Mouse (Mus musculus): ENCODE measurements at regions not wholly inside any gene's neighbourhood (a gene's known extent, or its start where the extent isn't known, plus 50 kb on each side); places are given as distances from the start of the nearest gene placed in this dataset.
A peak's percentile ranks its signal among the peaks of the same experiment; 100 is the strongest.
"Not testable (repeated sequence)": the region's sequence is repeated elsewhere in the genome, so short reads cannot be mapped to it uniquely, and the experiment has no call there.

DNA sequence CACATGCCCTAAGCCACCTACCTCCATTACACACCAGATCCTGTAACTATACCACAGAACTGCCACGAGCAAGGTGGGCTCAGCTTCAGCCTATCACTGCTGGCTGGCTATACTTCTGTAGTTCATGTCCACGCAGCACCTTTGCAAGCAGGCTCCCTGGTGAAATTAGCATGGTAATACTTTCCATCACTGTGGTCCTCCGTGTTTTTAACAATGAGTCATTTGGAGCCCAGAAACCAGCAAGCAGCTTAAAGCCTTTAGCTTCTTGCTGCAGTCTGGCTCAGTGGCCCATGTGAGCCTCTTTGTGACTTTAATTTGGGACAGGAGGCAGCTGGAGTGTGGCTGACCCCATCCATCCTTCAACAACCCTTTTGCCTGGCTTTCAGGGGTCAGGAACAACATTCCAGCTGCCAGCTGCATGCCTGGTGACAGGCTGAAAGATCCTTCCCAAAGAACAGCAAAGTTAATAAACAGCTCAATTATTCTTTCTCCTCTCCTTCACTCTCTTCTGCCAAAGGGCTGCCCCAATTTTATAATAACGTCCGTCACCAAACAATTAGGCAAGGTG is 122.1 kb upstream of the Intu start:
- peak; percentile 55 for DNase-seq

DNA sequence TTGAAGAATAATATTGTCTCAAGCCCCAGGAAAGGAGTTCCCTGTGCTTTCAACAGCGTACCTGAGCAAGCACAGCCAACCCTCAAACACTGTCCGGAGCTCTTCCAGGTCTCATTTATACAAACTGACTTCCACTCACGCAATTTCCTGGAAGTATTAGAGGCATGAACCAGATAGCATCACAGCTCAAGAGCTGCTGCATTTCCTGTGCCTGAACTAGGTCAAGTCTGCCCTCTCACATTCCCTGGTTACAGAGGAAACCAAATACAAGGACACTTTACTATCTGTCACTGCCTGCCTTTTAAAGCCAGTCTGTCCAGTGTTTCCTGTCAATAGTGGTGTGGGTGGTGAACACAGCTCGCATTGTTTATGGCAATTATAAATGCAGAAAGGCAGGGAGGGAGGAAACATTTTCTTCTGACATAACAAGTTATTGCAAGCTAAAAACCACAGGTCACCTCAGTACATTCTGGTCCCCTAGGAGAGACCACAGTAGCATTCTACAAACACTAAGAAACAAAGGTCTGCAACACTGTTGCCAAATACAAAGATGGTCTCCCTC is 120.3 kb upstream of the Intu start:
- DNase-seq = no peak

DNA sequence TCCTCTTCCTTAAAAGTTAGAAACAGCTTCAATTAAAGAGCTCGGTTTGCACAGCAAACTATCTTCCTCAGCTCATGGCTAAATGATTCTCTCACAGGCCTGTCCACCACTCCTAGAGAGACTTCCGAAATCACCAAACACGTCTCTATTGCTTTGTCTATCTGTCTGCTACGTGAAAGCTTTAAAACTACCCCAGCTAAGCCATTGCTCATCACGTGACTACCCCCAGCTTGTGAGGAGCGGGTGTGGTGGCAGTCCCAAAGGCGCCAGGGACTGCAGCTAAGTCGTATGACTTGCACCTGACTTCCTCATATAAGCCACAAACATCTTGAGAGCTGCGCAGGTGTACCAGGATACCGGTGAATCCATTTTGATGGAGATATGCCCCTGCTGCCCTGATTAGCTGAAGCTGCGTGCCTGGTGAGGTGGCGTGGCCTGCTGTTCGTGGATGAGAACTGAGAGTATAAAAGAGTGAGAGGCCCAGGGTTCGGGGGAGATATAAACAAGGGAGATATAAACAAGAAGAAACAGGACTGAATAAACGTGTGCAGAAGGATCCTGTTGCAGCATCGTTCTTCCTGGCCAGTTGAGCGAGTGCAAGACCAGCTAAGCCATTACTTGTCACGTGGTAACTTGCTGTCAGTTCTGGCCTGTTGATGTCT is 105.8 kb upstream of the Intu start:
- not testable (repeated sequence) for DNase-seq

- no peak for DNase-seq
Measured at GRCm38 (mm10) chr3:40426070-40426469, 105.0 kb upstream of the Intu start.

- DNase-seq = no peak
Measured at GRCm38 (mm10) chr3:40428021-40428420, 103.1 kb upstream of the Intu start.

GRCm38 (mm10) chr3:40438251-40438650 is 92.8 kb upstream of the Intu start:
- DNase-seq = no peak

DNA sequence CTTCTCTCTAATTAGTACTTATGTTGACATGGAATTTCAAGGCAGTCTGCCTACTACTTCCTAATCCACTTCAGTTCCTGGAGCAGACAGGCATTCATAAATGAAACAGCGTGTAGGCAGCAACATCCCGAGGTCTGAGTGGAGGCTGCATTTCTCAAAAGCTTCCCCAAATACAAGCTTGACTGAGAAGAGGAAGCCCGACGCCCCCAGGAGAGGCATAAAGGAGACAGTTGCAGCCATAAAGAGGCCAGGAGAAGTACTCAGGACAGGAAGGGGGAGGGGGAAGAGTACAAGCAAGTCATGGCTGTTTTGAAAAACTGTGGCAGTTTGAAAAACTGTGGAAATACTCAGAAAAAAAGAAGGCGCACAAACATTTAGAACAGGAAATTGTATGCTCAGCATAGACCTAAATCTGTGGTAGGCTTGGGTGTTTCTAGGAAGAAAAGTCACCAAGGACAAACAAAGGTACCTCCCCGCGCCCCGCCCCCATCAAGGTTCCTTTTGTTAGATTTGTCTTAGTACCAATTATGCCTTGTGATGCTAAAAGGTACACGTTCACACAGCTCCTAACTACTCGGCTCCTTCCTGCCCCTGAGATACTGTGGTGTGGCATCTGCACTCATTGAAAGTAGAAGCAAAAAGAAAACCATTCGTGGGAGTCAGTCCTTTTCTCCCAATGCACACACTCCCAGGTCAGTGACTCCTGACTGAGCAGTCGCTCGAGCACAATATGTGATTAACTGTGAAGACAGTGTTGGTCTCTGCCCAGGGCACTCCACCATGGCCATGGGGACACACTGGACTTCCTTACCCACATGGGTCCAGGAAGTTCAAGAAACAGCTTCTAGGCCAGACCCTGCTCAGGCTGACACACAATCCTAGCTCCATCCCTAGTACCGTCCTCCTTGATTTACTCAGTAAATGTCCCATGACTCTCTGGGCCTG is 89.7 kb upstream of the Intu start:
- no peak for DNase-seq

- DNase-seq = peak; percentile 80
Measured at GRCm38 (mm10) chr3:40443788-40444595, 87.1 kb upstream of the Intu start.

DNA sequence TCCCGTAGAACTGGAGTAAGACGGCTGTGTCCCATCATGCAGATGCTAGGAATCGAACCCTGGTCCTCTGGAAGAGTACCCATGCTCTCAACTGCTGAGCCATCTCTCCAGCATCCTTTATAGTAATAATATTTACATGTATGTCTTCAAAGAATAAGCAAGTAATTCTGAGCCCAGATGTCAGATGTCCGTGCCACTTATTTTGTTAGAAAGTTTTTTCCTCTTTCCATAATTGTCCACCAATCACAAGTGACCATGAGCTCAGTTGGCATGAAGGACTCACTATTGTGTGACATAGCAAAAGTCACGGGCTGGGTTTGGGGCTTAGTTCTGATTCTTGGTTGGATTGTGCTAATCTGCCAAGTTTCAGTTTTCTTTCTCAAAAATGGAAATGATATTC is 78.1 kb upstream of the Intu start:
- DNase-seq = no peak

DNA sequence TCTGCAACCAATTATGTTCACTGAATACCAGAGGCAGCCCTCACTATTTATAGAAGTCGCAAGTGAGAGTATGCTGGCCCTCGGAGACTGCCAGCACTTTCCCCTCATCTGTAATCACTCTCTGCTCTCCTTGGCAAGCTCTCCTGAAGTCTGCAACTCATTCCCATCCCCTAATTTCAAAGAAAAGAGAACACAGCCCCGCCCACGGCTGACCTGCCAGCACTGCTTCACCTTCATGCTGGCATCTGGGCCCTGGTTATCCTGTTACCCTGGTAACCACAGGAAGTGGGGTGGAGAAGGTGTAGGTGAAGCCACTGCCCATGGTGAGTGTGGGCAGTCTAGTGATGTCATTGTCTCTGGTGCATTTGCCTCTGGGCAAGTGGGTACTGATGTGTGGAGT is 77.5 kb upstream of the Intu start:
- no peak for DNase-seq

DNA sequence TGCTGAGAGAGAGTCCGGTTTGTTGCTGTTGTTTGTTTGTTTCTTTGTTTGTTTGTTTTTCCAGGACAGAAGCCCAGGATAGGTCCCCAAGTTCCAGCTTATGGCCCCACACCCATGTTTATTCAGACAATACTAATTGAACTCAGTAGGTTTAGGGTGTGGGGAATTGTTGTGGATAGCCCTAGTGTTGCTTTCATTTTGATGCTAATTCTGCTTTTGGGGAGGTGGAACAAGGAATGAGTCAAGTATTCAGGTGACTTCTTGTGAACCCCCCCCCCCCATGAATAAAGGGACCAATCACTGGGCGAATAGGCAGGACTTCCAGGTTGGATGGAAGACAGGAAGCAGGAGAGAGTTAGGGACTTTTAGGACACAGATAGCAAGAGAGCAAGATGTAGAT is 75.0 kb upstream of the Intu start:
- DNase-seq = no peak

DNA sequence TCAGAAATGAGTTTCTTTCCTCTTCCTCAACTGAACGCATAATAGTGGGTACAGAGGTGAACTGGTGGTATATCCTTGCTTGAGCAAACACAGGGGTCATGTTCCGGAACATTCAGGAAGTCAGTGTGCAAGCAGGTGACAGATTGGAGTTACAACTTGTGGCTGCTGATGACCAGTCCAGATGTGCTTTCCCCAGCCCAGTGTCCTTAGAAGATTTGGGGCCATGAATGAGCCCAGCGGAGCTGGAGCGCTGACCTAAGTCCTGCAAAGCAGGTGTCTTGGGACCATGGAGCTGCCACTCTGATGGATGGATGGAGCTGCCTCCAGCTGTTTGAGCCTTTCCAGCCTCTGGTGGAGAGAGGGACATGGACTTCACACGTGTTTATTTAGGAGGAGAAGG is 72.6 kb upstream of the Intu start:
- DNase-seq = no peak

- no peak for DNase-seq
Measured at GRCm38 (mm10) chr3:40463446-40463845, 67.6 kb upstream of the Intu start.

DNA sequence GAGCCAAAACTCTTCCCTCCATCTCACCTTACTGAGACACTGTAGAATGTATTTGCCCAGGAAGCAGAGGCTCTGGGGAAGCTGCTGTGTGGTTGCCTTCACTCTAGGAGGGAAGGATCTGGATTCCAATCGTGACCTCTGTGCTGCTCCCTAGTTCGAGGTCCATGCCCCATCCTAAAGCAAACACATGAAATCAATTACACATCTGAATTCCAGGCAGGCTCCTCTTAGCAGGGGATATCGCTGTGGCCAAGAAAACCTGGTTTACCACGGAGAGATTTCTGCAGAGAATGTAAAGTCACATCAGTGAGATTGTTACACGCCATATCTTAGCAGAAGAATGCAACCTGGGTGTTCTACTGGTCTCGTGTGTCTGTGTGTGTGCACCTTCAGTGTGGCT is 61.0 kb upstream of the Intu start:
- no peak for DNase-seq

GRCm38 (mm10) chr3:40472766-40473165 is 58.3 kb upstream of the Intu start:
- DNase-seq = no peak

- DNase-seq = no peak
Measured at GRCm38 (mm10) chr3:40480258-40480951, 50.7 kb upstream of the Intu start.

Measured in retina, postnatal 1 day (tissue).